Mouse (Mus musculus): ENCODE data around the gene Ndufaf1. TPM values are rescaled to one million over a fixed set of nuclear protein-coding genes. Genes with fewer than 3 reads are reported as not detected.
"Not testable (repeated sequence)": the region's sequence is repeated elsewhere in the genome, so short reads cannot be mapped to it uniquely, and the experiment has no call there.

Ndufaf1 gene
- polyA plus RNA-seq, 1 experiment from 2014 or later, result 40.8 TPM

DNA sequence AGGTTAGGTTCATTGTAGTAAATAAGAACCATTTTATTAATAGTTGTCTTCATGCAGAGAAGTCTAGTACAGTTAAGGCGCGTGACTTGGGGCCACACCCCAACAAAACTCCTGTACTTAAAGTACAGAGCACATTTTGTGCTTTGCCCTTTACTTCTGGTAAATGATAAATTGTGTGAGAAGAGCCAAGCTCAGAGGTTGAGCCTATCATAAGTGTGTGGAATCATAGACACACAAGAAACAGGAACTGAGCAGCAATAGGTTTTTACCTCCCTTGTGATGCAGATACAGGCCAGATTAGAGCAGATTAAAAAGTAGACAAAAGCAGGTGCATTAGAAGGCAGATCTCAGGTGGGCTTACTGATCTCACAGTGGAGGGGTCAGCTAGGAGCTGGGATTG is 41.3 kb downstream of the Ndufaf1 start:
- peaks cover 3% of the 10 kb centered on the region; the same call in 1 of the 2 replicates for H3K4me1 ChIP-seq (ENCODE audit: control insufficient read depth, insufficient read depth, low read length)
- H3K9me3 ChIP-seq (ENCODE audit: control insufficient read depth, low read length), result no peaks in the 10 kb centered on the region
- no peak overlapping the region for H3K4me3 ChIP-seq (ENCODE audit: low read depth, low read length)
- no peak overlapping the region for H3K27ac ChIP-seq (ENCODE audit: low read depth, low read length)
- H3K36me3 ChIP-seq (ENCODE audit: control insufficient read depth, insufficient read depth, low read length), result no peaks in the 10 kb centered on the region
- ATAC-seq (ENCODE audit: low read depth), result no peak
- H3K4me2 ChIP-seq (ENCODE audit: low read depth, low read length), result no peak overlapping the region
- H3K9ac ChIP-seq (replicated peaks; ENCODE audit: low read depth, low read length), result no peak overlapping the region
- 98% methylated on average over 2 of the region's 2 CpGs for WGBS
- no peaks in the 10 kb centered on the region for H3K27me3 ChIP-seq (ENCODE audit: control insufficient read depth, insufficient read depth, low read length)

GRCm38 (mm10) chr2:119619002-119619401 is 43.6 kb downstream of the Ndufaf1 start:
- not testable (repeated sequence) for H3K27ac ChIP-seq (ENCODE audit: low read depth, low read length); H3K4me1 ChIP-seq (ENCODE audit: control insufficient read depth, insufficient read depth, low read length); ATAC-seq (ENCODE audit: low read depth); H3K9ac ChIP-seq (replicated peaks; ENCODE audit: low read depth, low read length); H3K27me3 ChIP-seq (ENCODE audit: control insufficient read depth, insufficient read depth, low read length); H3K9me3 ChIP-seq (ENCODE audit: control insufficient read depth, low read length); H3K36me3 ChIP-seq (ENCODE audit: control insufficient read depth, insufficient read depth, low read length)
- WGBS, result 19% methylated on average over 6 of the region's 6 CpGs
- H3K4me3 ChIP-seq (ENCODE audit: low read depth, low read length), result peak overlapping the region; percentile 69
- peak overlapping the region; percentile 99 for H3K4me2 ChIP-seq (ENCODE audit: low read depth, low read length)

- Histone ChIP-seq H3K9ac (replicated peaks; ENCODE audit: low read depth, low read length) (peak within 1 kb of the TSS; percentile 34; the same call in 1 of the 2 replicates), H3K4me3 (ENCODE audit: low read depth, low read length) (peak within 1 kb of the TSS; percentile 69), H3K27me3 (ENCODE audit: control insufficient read depth, insufficient read depth, low read length) (no peaks in the 10 kb centered on the region), H3K4me2 (ENCODE audit: low read depth, low read length) (peak within 1 kb of the TSS; percentile 99), H3K36me3 (ENCODE audit: control insufficient read depth, insufficient read depth, low read length) (no peaks in the 10 kb centered on the region), H3K9me3 (ENCODE audit: control insufficient read depth, low read length) (no peaks in the 10 kb centered on the region), H3K27ac (ENCODE audit: low read depth, low read length) (no peak within 1 kb of the TSS), H3K4me1 (ENCODE audit: control insufficient read depth, insufficient read depth, low read length) (peaks cover 3% of the 10 kb centered on the region; the same call in 1 of the 2 replicates)
- WGBS, result under 1% methylated on average over 55 of the region's 55 CpGs
- peak; percentile 100 for ATAC-seq (ENCODE audit: low read depth)
Observed at GRCm38 (mm10) chr2:119618199-119618982, 44.2 kb downstream of the Ndufaf1 start, which contains the start of the genes Nusap1 and Oip5. TSS of gene Nusap1 (plus strand) at chr2:119618298. TSS of gene Oip5 (minus strand) at chr2:119618469.

DNA sequence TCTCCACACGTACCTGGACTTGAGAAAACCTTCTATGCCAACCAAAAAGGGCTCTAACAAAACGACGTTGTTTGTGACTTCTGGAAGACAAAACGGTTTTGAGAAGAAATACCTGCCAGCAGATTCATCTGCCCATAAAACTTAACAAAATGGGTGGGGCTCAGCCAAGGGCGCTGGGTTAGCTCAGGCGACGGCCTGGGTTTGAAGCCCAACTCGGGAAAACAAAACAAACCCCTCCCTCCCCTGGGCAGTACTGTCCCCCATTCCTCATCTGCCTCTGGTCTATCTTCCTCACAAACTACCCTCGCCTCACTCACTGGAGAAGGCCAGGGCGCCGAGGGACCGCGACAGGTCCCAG is 44.8 kb downstream of the Ndufaf1 start:
- Histone ChIP-seq H3K9me3 (ENCODE audit: control insufficient read depth, low read length) (no peaks in the 10 kb centered on the region), H3K36me3 (ENCODE audit: control insufficient read depth, insufficient read depth, low read length) (no peaks in the 10 kb centered on the region), H3K4me3 (ENCODE audit: low read depth, low read length) (peak overlapping the region; percentile 69), H3K9ac (replicated peaks; ENCODE audit: low read depth, low read length) (peak overlapping the region; percentile 34; the same call in 1 of the 2 replicates), H3K27ac (ENCODE audit: low read depth, low read length) (no peak overlapping the region), H3K4me2 (ENCODE audit: low read depth, low read length) (peak overlapping the region; percentile 99), H3K27me3 (ENCODE audit: control insufficient read depth, insufficient read depth, low read length) (no peaks in the 10 kb centered on the region), H3K4me1 (ENCODE audit: control insufficient read depth, insufficient read depth, low read length) (peaks cover 3% of the 10 kb centered on the region; the same call in 1 of the 2 replicates)
- no peak for ATAC-seq (ENCODE audit: low read depth)
- WGBS, result under 1% methylated on average over 13 of the region's 13 CpGs

GRCm38 (mm10) chr2:119607023-119607422 is 55.6 kb downstream of the Ndufaf1 start:
- Histone ChIP-seq H3K27ac (ENCODE audit: low read depth, low read length) (no peak overlapping the region), H3K36me3 (ENCODE audit: control insufficient read depth, insufficient read depth, low read length) (peaks cover 12% of the 10 kb centered on the region; the same call in 1 of the 2 replicates), H3K4me2 (ENCODE audit: low read depth, low read length) (no peak overlapping the region), H3K4me3 (ENCODE audit: low read depth, low read length) (no peak overlapping the region), H3K9me3 (ENCODE audit: control insufficient read depth, low read length) (no peaks in the 10 kb centered on the region), H3K4me1 (ENCODE audit: control insufficient read depth, insufficient read depth, low read length) (0 out of 2 replicates have a peak, but pooled peaks cover 2% of the 10 kb centered on the region), H3K27me3 (ENCODE audit: control insufficient read depth, insufficient read depth, low read length) (no peaks in the 10 kb centered on the region), H3K9ac (replicated peaks; ENCODE audit: low read depth, low read length) (no peak overlapping the region)
- ATAC-seq (ENCODE audit: low read depth), result no peak
- WGBS, result 95% methylated on average over 4 of the region's 4 CpGs

Other genes starting within 250 kb of the Ndufaf1 start
- 5.0 and 5.9 TPM in 2 replicates for gene Ino80, start 185.1 kb downstream of the Ndufaf1 start, polyA plus RNA-seq (2014; fragmentation: Nextera tagmentation; extraction: Ambion mirVana)
- gene Exd1, start 115.2 kb downstream of the Ndufaf1 start, polyA plus RNA-seq (2014; fragmentation: Nextera tagmentation; extraction: Ambion mirVana), result 0.62 and 1.0 TPM in 2 replicates
- gene Chp1, start 115.1 kb downstream of the Ndufaf1 start, polyA plus RNA-seq (2014; fragmentation: Nextera tagmentation; extraction: Ambion mirVana), result 52.6 and 67.9 TPM in 2 replicates
- gene Nusap1, start 44.5 kb downstream of the Ndufaf1 start, polyA plus RNA-seq (2014; fragmentation: Nextera tagmentation; extraction: Ambion mirVana), result 5.6 and 8.5 TPM in 2 replicates
- 2.7 and 4.0 TPM in 2 replicates for gene Oip5, start 44.4 kb downstream of the Ndufaf1 start, polyA plus RNA-seq (2014; fragmentation: Nextera tagmentation; extraction: Ambion mirVana)
- 41.3 and 48.9 TPM in 2 replicates for gene Rtf1, start 12.2 kb upstream of the Ndufaf1 start, polyA plus RNA-seq (2014; fragmentation: Nextera tagmentation; extraction: Ambion mirVana)
- gene Itpka, start 79.5 kb upstream of the Ndufaf1 start, polyA plus RNA-seq (2014; fragmentation: Nextera tagmentation; extraction: Ambion mirVana), result 0.15 and 0.19 TPM in 2 replicates
- 1.8 and 2.2 TPM in 2 replicates for gene Ltk, start 97.6 kb upstream of the Ndufaf1 start, polyA plus RNA-seq (2014; fragmentation: Nextera tagmentation; extraction: Ambion mirVana)
- gene Rpap1, start 124.7 kb upstream of the Ndufaf1 start, polyA plus RNA-seq (2014; fragmentation: Nextera tagmentation; extraction: Ambion mirVana), result 15.7 and 19.5 TPM in 2 replicates
- gene Tyro3, start 134.9 kb upstream of the Ndufaf1 start, polyA plus RNA-seq (2014; fragmentation: Nextera tagmentation; extraction: Ambion mirVana), result 18.7 and 21.6 TPM in 2 replicates
- 37.5 and 44.2 TPM in 2 replicates for gene Mga, start 234.4 kb upstream of the Ndufaf1 start, polyA plus RNA-seq (2014; fragmentation: Nextera tagmentation; extraction: Ambion mirVana)

Measured in neural tube, embryonic 14.5 days (tissue).